Mouse (Mus musculus): Measurements from ENCODE around the gene Chst1.

- no peak for TF ChIP-seq POLR2A (IDR thresholded peaks at IDR 0.05; ENCODE audit: insufficient read depth, low read depth, low read length)
- no peak for TF ChIP-seq CTCF (IDR thresholded peaks at IDR 0.05)
Observed at GRCm38 (mm10) chr2:92601246-92601645, 1.7 kb downstream of the Chst1 start.
